Mouse (Mus musculus) ES-E14 (cell line): ENCODE results near the gene Tmem132b. TPM values are rescaled to one million over a fixed set of nuclear protein-coding genes. Genes with fewer than 3 reads are reported as not detected.

Experiments used
- DNase-seq: peaks from one replicate; pipeline ENCODE4 v3.0.0-alpha.2; 2013; ENCODE audit warnings: low read depth, low spot score
- H3K27ac ChIP-seq: 2 replicates; pipeline ENCODE4 v1.5.1; 2012; ENCODE audit warnings: low read depth, mild to moderate bottlenecking, low read length, moderate library complexity, mixed read lengths; ENCODE audit not compliant: poor library complexity, insufficient read depth, severe bottlenecking
- H3K36me3 ChIP-seq: 2 replicates; pipeline ENCODE4 v1.6.1; 2012; ENCODE audit warnings: mild to moderate bottlenecking, low read length, moderate library complexity, mixed read lengths; ENCODE audit not compliant: control insufficient read depth, poor library complexity, insufficient read depth, severe bottlenecking
- H3K4me1 ChIP-seq, 2 experiments: fragments of 150-350 bp in 1 of 2; sonication (generic) in 1 of 2; 2 replicates each; pipeline ENCODE4 v1.6.1; 2012; ENCODE audit warnings: low read length in 2 of 2, mild to moderate bottlenecking in 1 of 2, mixed read lengths in 1 of 2; ENCODE audit not compliant: control insufficient read depth in 2 of 2, insufficient read depth in 2 of 2, poor library complexity in 1 of 2
- H3K4me3 ChIP-seq, 2 experiments: fragments of 150-350 bp in 1 of 2; sonication (generic) in 1 of 2; 2 replicates each; pipeline ENCODE4 v1.5.1; 2012; ENCODE audit warnings: low read length in 2 of 2, low read depth in 1 of 2, mild to moderate bottlenecking in 1 of 2, mixed read lengths in 1 of 2; ENCODE audit not compliant: insufficient read depth in 1 of 2, poor library complexity in 1 of 2, severe bottlenecking in 1 of 2
- H3K9ac ChIP-seq: 2 replicates; pipeline ENCODE4 v1.6.1; 2012; ENCODE audit warnings: low read depth, mild to moderate bottlenecking, low read length, mixed read lengths; ENCODE audit not compliant: poor library complexity, insufficient read depth, severe bottlenecking
- H3K9me3 ChIP-seq: fragments of 150-350 bp; sonication (generic); 2 replicates; pipeline ENCODE4 v1.6.1; 2012; ENCODE audit warnings: low read depth, mild to moderate bottlenecking, low read length; ENCODE audit not compliant: control insufficient read depth, insufficient read depth
- CHD2 ChIP-seq: IDR thresholded peaks from 2 replicates; pipeline ENCODE4 v1.6.1; 2014; ENCODE audit warnings: mild to moderate bottlenecking, low read depth, low read length, inconsistent platforms
- HCFC1 ChIP-seq: IDR thresholded peaks from 2 replicates; pipeline ENCODE4 v1.6.1; 2012; ENCODE audit warnings: low read length, inconsistent platforms, borderline replicate concordance; ENCODE audit not compliant: insufficient read depth
- MAFK ChIP-seq: IDR thresholded peaks from 2 replicates; pipeline ENCODE4 v1.6.1; 2014; ENCODE audit warnings: mild to moderate bottlenecking, low read depth, low read length, inconsistent platforms; ENCODE audit not compliant: insufficient read depth
- ZC3H11A ChIP-seq: IDR thresholded peaks from 2 replicates; pipeline ENCODE4 v1.6.1; 2012; ENCODE audit warnings: low read depth, mild to moderate bottlenecking, inconsistent platforms, low read length, borderline replicate concordance
- ZNF384 ChIP-seq: IDR thresholded peaks from 2 replicates; pipeline ENCODE4 v1.6.1; 2012; ENCODE audit warnings: low read depth, low read length, inconsistent platforms
- in situ Hi-C, 2 experiments: fragments of 600-800 bp; cut with MboI; formaldehyde crosslinking; loops; one replicate each; pipeline ENCODE4 v1.15.1; 2025; ENCODE audit warnings: low sequenced_read_pairs in 2 of 2, inconsistent platforms in 1 of 2; ENCODE audit not compliant: unreplicated experiment in 2 of 2
- total RNA-seq: library from RNA; depleted of rRNA; stranded (reverse); fragments of 300-350 nt; gene quantifications from 2 replicates; pipeline ENCODE4 v1.2.3, GENCODE M21; 2012

Gene Tmem132b
- total RNA-seq, 1 experiment = 0.13 TPM

- no peaks in the 10 kb centered on the region for H3K36me3 ChIP-seq
- H3K9ac ChIP-seq = no peak overlapping the region
- in situ Hi-C loops = no loop called here
- no peak overlapping the region for H3K27ac ChIP-seq
- H3K4me1 ChIP-seq = no peaks in the 10 kb centered on the region
- DNase-seq = no peak
- TF ChIP-seq CHD2 = no peak
- TF ChIP-seq MAFK = no peak
- TF ChIP-seq HCFC1 = no peak
- no peak for TF ChIP-seq ZNF384
- TF ChIP-seq ZC3H11A = no peak
- no peaks in the 10 kb centered on the region for H3K9me3 ChIP-seq
- H3K4me3 ChIP-seq = no peak overlapping the region
These were observed 24.2 kb downstream of the Tmem132b start for GRCm38 (mm10) chr5:125555732-125556131.

DNA sequence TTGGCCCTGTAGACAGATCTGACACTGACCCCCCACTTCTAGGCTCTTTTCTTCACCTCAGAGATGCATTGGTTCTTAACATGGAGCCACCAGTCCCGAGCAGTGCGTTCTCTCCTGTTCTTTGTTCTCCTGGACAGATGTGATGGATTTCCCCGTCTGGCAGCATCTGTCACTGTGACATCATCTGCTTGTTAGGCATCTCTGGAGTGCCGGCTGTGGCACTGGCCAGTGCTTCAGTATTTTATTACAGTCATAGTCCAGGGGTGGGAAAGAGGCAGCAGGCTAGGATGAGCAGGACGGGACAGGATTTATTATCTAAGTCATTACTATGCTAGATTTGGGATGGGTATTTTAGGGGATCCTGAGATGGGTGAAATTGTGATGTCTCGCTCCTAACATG is 31.9 kb downstream of the Tmem132b start:
- Histone ChIP-seq H3K9ac (no peak overlapping the region), H3K4me1 (no peaks in the 10 kb centered on the region), H3K36me3 (no peaks in the 10 kb centered on the region), H3K4me3 (no peak overlapping the region), H3K9me3 (no peaks in the 10 kb centered on the region), H3K27ac (no peak overlapping the region)
- TF ChIP-seq CHD2 = no peak
- TF ChIP-seq MAFK = no peak
- TF ChIP-seq ZNF384 = no peak
- TF ChIP-seq ZC3H11A = no peak
- TF ChIP-seq HCFC1 = no peak
- no peak for DNase-seq
- in situ Hi-C loops = no loop called here

- TF ChIP-seq ZNF384 (no peak), CHD2 (no peak), HCFC1 (no peak), MAFK (no peak), ZC3H11A (no peak)
- Histone ChIP-seq H3K9ac (no peak overlapping the region), H3K36me3 (no peaks in the 10 kb centered on the region), H3K4me1 (no peaks in the 10 kb centered on the region), H3K27ac (no peak overlapping the region), H3K4me3 (no peak overlapping the region), H3K9me3 (no peaks in the 10 kb centered on the region)
- in situ Hi-C loops = no loop called here
- DNase-seq = no peak
These were observed 34.2 kb downstream of the Tmem132b start for GRCm38 (mm10) chr5:125565725-125566124.

- Histone ChIP-seq H3K9me3 (no peaks in the 10 kb centered on the region), H3K9ac (no peak overlapping the region), H3K4me3 (no peak overlapping the region), H3K27ac (no peak overlapping the region), H3K4me1 (peaks cover 2% of the 10 kb centered on the region in 2 experiments; a peak in 1 of 4 replicates), H3K36me3 (no peaks in the 10 kb centered on the region)
- TF ChIP-seq MAFK (no peak), HCFC1 (no peak), CHD2 (no peak), ZC3H11A (no peak), ZNF384 (no peak)
- in situ Hi-C loops = no loop called here
- DNase-seq = no peak
These were observed 36.9 kb downstream of the Tmem132b start for GRCm38 (mm10) chr5:125568457-125568856.

GRCm38 (mm10) chr5:125572011-125572410 is 40.4 kb downstream of the Tmem132b start:
- in situ Hi-C loops = no loop called here
- no peaks in the 10 kb centered on the region for H3K36me3 ChIP-seq
- H3K4me3 ChIP-seq = 0 out of 4 replicates have a peak overlapping the region, but pooled peaks of 1 of the 2 experiments have one; percentile 30
- H3K9me3 ChIP-seq = no peaks in the 10 kb centered on the region
- no peak for DNase-seq
- TF ChIP-seq CHD2 (peak; percentile 90), HCFC1 (no peak), ZNF384 (no peak), MAFK (no peak)
- H3K4me1 ChIP-seq = peaks cover 6 to 17% of the 10 kb centered on the region in 2 experiments
- no peak overlapping the region for H3K9ac ChIP-seq
- no peak overlapping the region for H3K27ac ChIP-seq
